Comparison of ENCODE assay signal across 16 mouse cellular contexts in the genomic region with DNA sequence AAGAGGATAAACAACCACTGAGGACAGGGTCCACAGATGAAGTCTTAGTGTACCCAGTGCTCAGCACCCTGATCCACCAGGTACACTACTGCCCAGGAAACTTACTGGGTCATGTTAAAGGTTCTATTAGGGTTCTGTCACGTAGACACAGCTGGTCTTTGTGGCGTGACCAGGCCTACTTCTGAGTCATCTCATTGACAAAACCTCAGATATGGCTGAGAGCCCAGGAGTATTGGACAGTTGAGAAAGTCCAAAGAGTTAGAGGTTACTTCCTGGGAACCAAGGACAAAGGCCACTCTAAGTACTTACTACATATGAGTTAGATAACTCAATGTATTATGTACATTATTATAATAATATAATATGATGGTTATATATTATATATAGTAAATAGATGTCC.
DNase-seq lines count a peak whose midpoint lies in the region.
"Had no signal": no experiment of that assay in that cellular context is flagged by ENCODE, and none has a peak within 500 bp of the region (broad histone marks: within the 10 kb centered on the region; RNA-seq: fewer than 3 reads in every experiment).

No protein-coding gene starts in this region.

- DNase-seq in adrenal gland, adult 2 months = peak; percentile 57
- DNase-seq in adrenal gland, postnatal 4 days (ENCODE audit: low spot score in 2 of 2) = no peak
- peak; percentile 4 to 28 for DNase-seq in adrenal gland, postnatal 36 days
- no peak for DNase-seq in adrenal gland, postnatal 10 days
- peak; percentile 7 for DNase-seq in lung, postnatal 36 days
- DNase-seq in lung, adult 18-20 months = no peak
- DNase-seq in cerebellum, adult 11-12 months = no peak
- DNase-seq: cerebellum, adult 11 months; cerebellum, adult 8-10 months; cerebellum, postnatal 10 days; cerebellum, postnatal 36 days; embryo, embryonic 11 days; gastrocnemius, postnatal 25 days; heart, adult 18-20 months; heart, postnatal 10 days; heart, postnatal 36 days had no signal

Comparison
In these comparisons a context has a peak if more than half of its experiments do, and no peak if none do; other contexts are left out.
1. DNase-seq: peak in adrenal gland, adult 2 months (single experiment), adrenal gland, postnatal 36 days (2 of 2) and lung, postnatal 36 days (single experiment); none in adrenal gland, postnatal 4 days (0 of 2), adrenal gland, postnatal 10 days (single experiment), lung, adult 18-20 months (0 of 2) and cerebellum, adult 11-12 months (single experiment).